Mouse (Mus musculus): ENCODE data around the gene Misp. TPM values are rescaled to one million over a fixed set of nuclear protein-coding genes. Genes with fewer than 3 reads are reported as not detected.

Misp gene
- polyA plus RNA-seq (2014; fragmentation: Illumina TruSeq; extraction: RNeasy Lipid Tissue Mini Kit (QIAGEN cat#74804); ENCODE audit: low read depth, low replicate concordance): not detected

GRCm38 (mm10) chr10:79820782-79821181 is at the start of gene Misp:
Gene Misp, plus strand, starts transcription at chr10:79820989.

GRCm38 (mm10) chr10:79777103-79777531 is 43.7 kb upstream of the Misp start, which contains the start of gene Fstl3:
Gene Fstl3, plus strand, starts transcription at chr10:79777272.

GRCm38 (mm10) chr10:79790861-79791260 is 29.9 kb upstream of the Misp start, which contains the start of gene Prss57:
Gene Prss57, minus strand, starts transcription at chr10:79790961.

GRCm38 (mm10) chr10:79793051-79793737 is 27.6 kb upstream of the Misp start, which contains the start of gene Palm:
Gene Palm, plus strand, starts transcription at chr10:79793572.

GRCm38 (mm10) chr10:79853860-79854795 is 33.3 kb downstream of the Misp start, which contains the start of gene Ptbp1:
Gene Ptbp1, plus strand, starts transcription at chr10:79854427.

GRCm38 (mm10) chr10:79874290-79874862 is 53.6 kb downstream of the Misp start, which contains the start of the genes Prtn3 and Plppr3:
Gene Prtn3, plus strand, starts transcription at chr10:79874476.
Gene Plppr3, minus strand, starts transcription at chr10:79874634.

Other genes with a start within 250 kb of the Misp start
- gene Theg, start 233.7 kb upstream of the Misp start, polyA plus RNA-seq (2014; fragmentation: Illumina TruSeq; extraction: RNeasy Lipid Tissue Mini Kit (QIAGEN cat#74804); ENCODE audit: low read depth, low replicate concordance): not detected
- not detected for gene C2cd4c, start 207.0 kb upstream of the Misp start, polyA plus RNA-seq (2014; fragmentation: Illumina TruSeq; extraction: RNeasy Lipid Tissue Mini Kit (QIAGEN cat#74804); ENCODE audit: low read depth, low replicate concordance)
- gene Shc2, start 183.1 kb upstream of the Misp start, polyA plus RNA-seq (2014; fragmentation: Illumina TruSeq; extraction: RNeasy Lipid Tissue Mini Kit (QIAGEN cat#74804); ENCODE audit: low read depth, low replicate concordance): not detected
- not detected for gene Odf3l2, start 175.3 kb upstream of the Misp start, polyA plus RNA-seq (2014; fragmentation: Illumina TruSeq; extraction: RNeasy Lipid Tissue Mini Kit (QIAGEN cat#74804); ENCODE audit: low read depth, low replicate concordance)
- gene Madcam1, start 156.4 kb upstream of the Misp start, polyA plus RNA-seq (2014; fragmentation: Illumina TruSeq; extraction: RNeasy Lipid Tissue Mini Kit (QIAGEN cat#74804); ENCODE audit: low read depth, low replicate concordance): not detected
- not detected for gene Tpgs1, start 151.6 kb upstream of the Misp start, polyA plus RNA-seq (2014; fragmentation: Illumina TruSeq; extraction: RNeasy Lipid Tissue Mini Kit (QIAGEN cat#74804); ENCODE audit: low read depth, low replicate concordance)
- 7.5 TPM for gene Cdc34, start 138.8 kb upstream of the Misp start, polyA plus RNA-seq (2014; fragmentation: Illumina TruSeq; extraction: RNeasy Lipid Tissue Mini Kit (QIAGEN cat#74804); ENCODE audit: low read depth, low replicate concordance)
- not detected for gene Gzmm, start 132.0 kb upstream of the Misp start, polyA plus RNA-seq (2014; fragmentation: Illumina TruSeq; extraction: RNeasy Lipid Tissue Mini Kit (QIAGEN cat#74804); ENCODE audit: low read depth, low replicate concordance)
- 261 TPM for gene Bsg, start 116.5 kb upstream of the Misp start, polyA plus RNA-seq (2014; fragmentation: Illumina TruSeq; extraction: RNeasy Lipid Tissue Mini Kit (QIAGEN cat#74804); ENCODE audit: low read depth, low replicate concordance)
- not detected for gene Hcn2, start 104.4 kb upstream of the Misp start, polyA plus RNA-seq (2014; fragmentation: Illumina TruSeq; extraction: RNeasy Lipid Tissue Mini Kit (QIAGEN cat#74804); ENCODE audit: low read depth, low replicate concordance)
- gene Polrmt, start 74.4 kb upstream of the Misp start, polyA plus RNA-seq (2014; fragmentation: Illumina TruSeq; extraction: RNeasy Lipid Tissue Mini Kit (QIAGEN cat#74804); ENCODE audit: low read depth, low replicate concordance): 4.2 TPM
- gene Fgf22, start 65.9 kb upstream of the Misp start, polyA plus RNA-seq (2014; fragmentation: Illumina TruSeq; extraction: RNeasy Lipid Tissue Mini Kit (QIAGEN cat#74804); ENCODE audit: low read depth, low replicate concordance): not detected
- 0.93 TPM for gene Rnf126, start 54.0 kb upstream of the Misp start, polyA plus RNA-seq (2014; fragmentation: Illumina TruSeq; extraction: RNeasy Lipid Tissue Mini Kit (QIAGEN cat#74804); ENCODE audit: low read depth, low replicate concordance)
- gene Fstl3, start 43.7 kb upstream of the Misp start, polyA plus RNA-seq (2014; fragmentation: Illumina TruSeq; extraction: RNeasy Lipid Tissue Mini Kit (QIAGEN cat#74804); ENCODE audit: low read depth, low replicate concordance): not detected
- not detected for gene Prss57, start 30.0 kb upstream of the Misp start, polyA plus RNA-seq (2014; fragmentation: Illumina TruSeq; extraction: RNeasy Lipid Tissue Mini Kit (QIAGEN cat#74804); ENCODE audit: low read depth, low replicate concordance)
- gene Palm, start 27.4 kb upstream of the Misp start, polyA plus RNA-seq (2014; fragmentation: Illumina TruSeq; extraction: RNeasy Lipid Tissue Mini Kit (QIAGEN cat#74804); ENCODE audit: low read depth, low replicate concordance): not detected
- 29.0 TPM for gene Ptbp1, start 33.4 kb downstream of the Misp start, polyA plus RNA-seq (2014; fragmentation: Illumina TruSeq; extraction: RNeasy Lipid Tissue Mini Kit (QIAGEN cat#74804); ENCODE audit: low read depth, low replicate concordance)
- not detected for gene Prtn3, start 53.5 kb downstream of the Misp start, polyA plus RNA-seq (2014; fragmentation: Illumina TruSeq; extraction: RNeasy Lipid Tissue Mini Kit (QIAGEN cat#74804); ENCODE audit: low read depth, low replicate concordance)
- not detected for gene Plppr3, start 53.6 kb downstream of the Misp start, polyA plus RNA-seq (2014; fragmentation: Illumina TruSeq; extraction: RNeasy Lipid Tissue Mini Kit (QIAGEN cat#74804); ENCODE audit: low read depth, low replicate concordance)
- not detected for gene Elane, start 65.3 kb downstream of the Misp start, polyA plus RNA-seq (2014; fragmentation: Illumina TruSeq; extraction: RNeasy Lipid Tissue Mini Kit (QIAGEN cat#74804); ENCODE audit: low read depth, low replicate concordance)
- gene Cfd, start 69.9 kb downstream of the Misp start, polyA plus RNA-seq (2014; fragmentation: Illumina TruSeq; extraction: RNeasy Lipid Tissue Mini Kit (QIAGEN cat#74804); ENCODE audit: low read depth, low replicate concordance): not detected
- gene Med16, start 87.9 kb downstream of the Misp start, polyA plus RNA-seq (2014; fragmentation: Illumina TruSeq; extraction: RNeasy Lipid Tissue Mini Kit (QIAGEN cat#74804); ENCODE audit: low read depth, low replicate concordance): not detected
- gene Gm26602, start 89.9 kb downstream of the Misp start, polyA plus RNA-seq (2014; fragmentation: Illumina TruSeq; extraction: RNeasy Lipid Tissue Mini Kit (QIAGEN cat#74804); ENCODE audit: low read depth, low replicate concordance): not detected
- gene Kiss1r, start 96.0 kb downstream of the Misp start, polyA plus RNA-seq (2014; fragmentation: Illumina TruSeq; extraction: RNeasy Lipid Tissue Mini Kit (QIAGEN cat#74804); ENCODE audit: low read depth, low replicate concordance): not detected
- 5.4 TPM for gene R3hdm4, start 100.2 kb downstream of the Misp start, polyA plus RNA-seq (2014; fragmentation: Illumina TruSeq; extraction: RNeasy Lipid Tissue Mini Kit (QIAGEN cat#74804); ENCODE audit: low read depth, low replicate concordance)
- 0.19 TPM for gene Arid3a, start 106.1 kb downstream of the Misp start, polyA plus RNA-seq (2014; fragmentation: Illumina TruSeq; extraction: RNeasy Lipid Tissue Mini Kit (QIAGEN cat#74804); ENCODE audit: low read depth, low replicate concordance)
- gene Wdr18, start 139.2 kb downstream of the Misp start, polyA plus RNA-seq (2014; fragmentation: Illumina TruSeq; extraction: RNeasy Lipid Tissue Mini Kit (QIAGEN cat#74804); ENCODE audit: low read depth, low replicate concordance): 1.8 TPM
- not detected for gene Grin3b, start 149.7 kb downstream of the Misp start, polyA plus RNA-seq (2014; fragmentation: Illumina TruSeq; extraction: RNeasy Lipid Tissue Mini Kit (QIAGEN cat#74804); ENCODE audit: low read depth, low replicate concordance)
- 1.4 TPM for gene Tmem259, start 163.3 kb downstream of the Misp start, polyA plus RNA-seq (2014; fragmentation: Illumina TruSeq; extraction: RNeasy Lipid Tissue Mini Kit (QIAGEN cat#74804); ENCODE audit: low read depth, low replicate concordance)
- gene Cnn2, start 167.6 kb downstream of the Misp start, polyA plus RNA-seq (2014; fragmentation: Illumina TruSeq; extraction: RNeasy Lipid Tissue Mini Kit (QIAGEN cat#74804); ENCODE audit: low read depth, low replicate concordance): 0.66 TPM
- 0.08 TPM for gene Abca7, start 175.5 kb downstream of the Misp start, polyA plus RNA-seq (2014; fragmentation: Illumina TruSeq; extraction: RNeasy Lipid Tissue Mini Kit (QIAGEN cat#74804); ENCODE audit: low read depth, low replicate concordance)
- gene Arhgap45, start 195.7 kb downstream of the Misp start, polyA plus RNA-seq (2014; fragmentation: Illumina TruSeq; extraction: RNeasy Lipid Tissue Mini Kit (QIAGEN cat#74804); ENCODE audit: low read depth, low replicate concordance): 0.13 TPM
- 0.85 TPM for gene Polr2e, start 218.8 kb downstream of the Misp start, polyA plus RNA-seq (2014; fragmentation: Illumina TruSeq; extraction: RNeasy Lipid Tissue Mini Kit (QIAGEN cat#74804); ENCODE audit: low read depth, low replicate concordance)
- gene Gpx4, start 226.2 kb downstream of the Misp start, polyA plus RNA-seq (2014; fragmentation: Illumina TruSeq; extraction: RNeasy Lipid Tissue Mini Kit (QIAGEN cat#74804); ENCODE audit: low read depth, low replicate concordance): 73.4 TPM